Mouse (Mus musculus): ENCODE results near the gene Egfl8. TPM values are rescaled to one million over a fixed set of nuclear protein-coding genes. Genes with fewer than 3 reads are reported as not detected.
A peak's percentile ranks its signal among the peaks of the same experiment; 100 is the strongest.

Gene Egfl8
- polyA plus RNA-seq, 1 experiment from 2014 or later = 3.8 TPM

GRCm38 (mm10) chr17:34658591-34658990 is 42.8 kb upstream of the Egfl8 start:
- WGBS = 87% methylated on average over 3 of the region's 3 CpGs
- H3K4me2 ChIP-seq = no peak overlapping the region
- H3K4me1 ChIP-seq (ENCODE audit: control insufficient read depth, insufficient read depth, low read length) = peaks cover 3% of the 10 kb centered on the region; the same call in 1 of the 2 replicates
- DNase-seq (ENCODE audit: low spot score, missing footprints) (no peak), ATAC-seq (ENCODE audit: low FRiP score) (no peak)
- H3K27ac ChIP-seq (ENCODE audit: low read depth, low read length) = no peak overlapping the region
- H3K4me3 ChIP-seq (ENCODE audit: low read depth, low read length) = no peak overlapping the region
- no peaks in the 10 kb centered on the region for H3K9me3 ChIP-seq (ENCODE audit: control insufficient read depth, low read length)
- no peaks in the 10 kb centered on the region for H3K36me3 ChIP-seq (ENCODE audit: control insufficient read depth, insufficient read depth, low read length)
- no peak overlapping the region for H3K9ac ChIP-seq (ENCODE audit: low read length)
- H3K27me3 ChIP-seq (ENCODE audit: control insufficient read depth, insufficient read depth, low read length) = no peaks in the 10 kb centered on the region; the same call in 1 of the 2 replicates

DNA sequence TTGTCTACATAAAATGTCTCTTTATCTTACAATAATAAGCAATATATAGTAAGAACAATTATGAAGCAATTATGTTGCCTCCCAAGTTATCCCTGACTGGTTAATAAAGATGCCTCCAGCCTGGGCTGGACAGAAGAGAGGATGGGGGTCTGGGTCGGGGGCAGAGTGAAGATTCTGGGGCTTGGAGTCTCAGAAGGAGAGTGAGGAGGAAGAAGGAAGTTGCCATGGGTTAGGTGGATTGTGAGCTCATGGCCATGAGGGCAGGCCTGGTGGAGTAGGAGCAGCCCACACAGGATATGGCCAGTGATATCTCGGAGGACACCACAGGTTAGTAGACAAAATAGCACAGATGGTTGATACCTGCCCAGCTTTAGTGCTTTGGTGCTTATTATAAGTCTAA is 42.4 kb upstream of the Egfl8 start:
- ATAC-seq (ENCODE audit: low FRiP score) (no peak), DNase-seq (ENCODE audit: low spot score, missing footprints) (no peak)
- H3K36me3 ChIP-seq (ENCODE audit: control insufficient read depth, insufficient read depth, low read length) = peaks cover 1% of the 10 kb centered on the region
- H3K4me1 ChIP-seq (ENCODE audit: control insufficient read depth, insufficient read depth, low read length) = peaks cover 3% of the 10 kb centered on the region; the same call in 1 of the 2 replicates
- no peak overlapping the region for H3K4me2 ChIP-seq
- H3K9me3 ChIP-seq (ENCODE audit: control insufficient read depth, low read length) = no peaks in the 10 kb centered on the region
- no peaks in the 10 kb centered on the region; the same call in 1 of the 2 replicates for H3K27me3 ChIP-seq (ENCODE audit: control insufficient read depth, insufficient read depth, low read length)
- H3K9ac ChIP-seq (ENCODE audit: low read length) = no peak overlapping the region
- H3K4me3 ChIP-seq (ENCODE audit: low read depth, low read length) = no peak overlapping the region
- WGBS = 79% methylated on average over 2 of the region's 2 CpGs
- H3K27ac ChIP-seq (ENCODE audit: low read depth, low read length) = no peak overlapping the region

DNA sequence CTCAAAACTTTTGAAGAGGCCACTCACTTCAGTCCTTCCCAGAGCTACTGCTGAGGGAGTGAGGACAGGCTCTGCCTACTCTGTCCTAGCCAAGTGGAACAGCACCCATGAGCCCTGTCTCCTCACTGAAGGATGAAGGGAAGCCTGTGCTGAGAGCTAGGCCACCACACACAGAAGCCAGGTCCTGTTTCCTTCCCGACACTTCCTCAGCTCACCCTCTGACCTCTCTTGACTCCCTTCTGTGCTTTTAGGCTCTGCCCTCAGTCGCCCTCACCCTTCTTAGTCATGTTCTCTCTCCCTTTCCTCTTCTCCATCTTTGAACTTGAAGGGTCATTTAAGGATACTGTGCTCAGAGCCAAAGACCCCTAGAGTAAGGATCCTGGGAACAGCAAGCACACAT is 41.5 kb upstream of the Egfl8 start:
- no peaks in the 10 kb centered on the region for H3K27me3 ChIP-seq (ENCODE audit: control insufficient read depth, insufficient read depth, low read length)
- no peak overlapping the region for H3K4me3 ChIP-seq (ENCODE audit: low read depth, low read length)
- no peak overlapping the region for H3K4me2 ChIP-seq
- DNase-seq (ENCODE audit: low spot score, missing footprints) (no peak), ATAC-seq (ENCODE audit: low FRiP score) (no peak)
- no peak overlapping the region for H3K27ac ChIP-seq (ENCODE audit: low read depth, low read length)
- no peak overlapping the region for H3K9ac ChIP-seq (ENCODE audit: low read length)
- peaks cover 4% of the 10 kb centered on the region for H3K36me3 ChIP-seq (ENCODE audit: control insufficient read depth, insufficient read depth, low read length)
- WGBS = 51% methylated on average over 2 of the region's 2 CpGs
- peaks cover 3% of the 10 kb centered on the region; the same call in 1 of the 2 replicates for H3K4me1 ChIP-seq (ENCODE audit: control insufficient read depth, insufficient read depth, low read length)
- H3K9me3 ChIP-seq (ENCODE audit: control insufficient read depth, low read length) = no peaks in the 10 kb centered on the region

GRCm38 (mm10) chr17:34656666-34657065 is 40.9 kb upstream of the Egfl8 start:
- H3K4me2 ChIP-seq = no peak overlapping the region
- no peak overlapping the region for H3K4me3 ChIP-seq (ENCODE audit: low read depth, low read length)
- no peak overlapping the region for H3K9ac ChIP-seq (ENCODE audit: low read length)
- H3K4me1 ChIP-seq (ENCODE audit: control insufficient read depth, insufficient read depth, low read length) = peaks cover 3% of the 10 kb centered on the region; the same call in 1 of the 2 replicates
- DNase-seq (ENCODE audit: low spot score, missing footprints) (no peak), ATAC-seq (ENCODE audit: low FRiP score) (no peak)
- H3K27me3 ChIP-seq (ENCODE audit: control insufficient read depth, insufficient read depth, low read length) = no peaks in the 10 kb centered on the region
- no peak overlapping the region; the same call in 1 of the 2 replicates for H3K27ac ChIP-seq (ENCODE audit: low read depth, low read length)
- H3K9me3 ChIP-seq (ENCODE audit: control insufficient read depth, low read length) = no peaks in the 10 kb centered on the region
- peaks cover 4% of the 10 kb centered on the region for H3K36me3 ChIP-seq (ENCODE audit: control insufficient read depth, insufficient read depth, low read length)
- WGBS = 38% methylated on average over 8 of the region's 8 CpGs

GRCm38 (mm10) chr17:34655581-34655991 is 39.8 kb upstream of the Egfl8 start:
- DNase-seq (ENCODE audit: low spot score, missing footprints) = no peak
- Histone ChIP-seq H3K27me3 (ENCODE audit: control insufficient read depth, insufficient read depth, low read length) (no peaks in the 10 kb centered on the region), H3K9ac (ENCODE audit: low read length) (no peak overlapping the region), H3K4me1 (ENCODE audit: control insufficient read depth, insufficient read depth, low read length) (0 out of 2 replicates have a peak, but pooled peaks cover 3% of the 10 kb centered on the region), H3K4me3 (ENCODE audit: low read depth, low read length) (no peak overlapping the region), H3K9me3 (ENCODE audit: control insufficient read depth, low read length) (no peaks in the 10 kb centered on the region), H3K27ac (ENCODE audit: low read depth, low read length) (no peak overlapping the region), H3K4me2 (no peak overlapping the region), H3K36me3 (ENCODE audit: control insufficient read depth, insufficient read depth, low read length) (peaks cover 9% of the 10 kb centered on the region)
- ATAC-seq (ENCODE audit: low FRiP score) = no peak
- WGBS = 68% methylated on average over 4 of the region's 4 CpGs

- H3K4me1 ChIP-seq (ENCODE audit: control insufficient read depth, insufficient read depth, low read length) = 0 out of 2 replicates have a peak, but pooled peaks cover 3% of the 10 kb centered on the region
- ATAC-seq (ENCODE audit: low FRiP score) (no peak), DNase-seq (ENCODE audit: low spot score, missing footprints) (no peak)
- H3K27ac ChIP-seq (ENCODE audit: low read depth, low read length) = no peak overlapping the region
- WGBS = 88% methylated on average over 7 of the region's 7 CpGs
- no peaks in the 10 kb centered on the region for H3K9me3 ChIP-seq (ENCODE audit: control insufficient read depth, low read length)
- H3K4me3 ChIP-seq (ENCODE audit: low read depth, low read length) = no peak overlapping the region
- no peak overlapping the region for H3K4me2 ChIP-seq
- peaks cover 9% of the 10 kb centered on the region for H3K36me3 ChIP-seq (ENCODE audit: control insufficient read depth, insufficient read depth, low read length)
- no peak overlapping the region for H3K9ac ChIP-seq (ENCODE audit: low read length)
- H3K27me3 ChIP-seq (ENCODE audit: control insufficient read depth, insufficient read depth, low read length) = no peaks in the 10 kb centered on the region
Measured at GRCm38 (mm10) chr17:34655160-34655559, 39.4 kb upstream of the Egfl8 start.

DNA sequence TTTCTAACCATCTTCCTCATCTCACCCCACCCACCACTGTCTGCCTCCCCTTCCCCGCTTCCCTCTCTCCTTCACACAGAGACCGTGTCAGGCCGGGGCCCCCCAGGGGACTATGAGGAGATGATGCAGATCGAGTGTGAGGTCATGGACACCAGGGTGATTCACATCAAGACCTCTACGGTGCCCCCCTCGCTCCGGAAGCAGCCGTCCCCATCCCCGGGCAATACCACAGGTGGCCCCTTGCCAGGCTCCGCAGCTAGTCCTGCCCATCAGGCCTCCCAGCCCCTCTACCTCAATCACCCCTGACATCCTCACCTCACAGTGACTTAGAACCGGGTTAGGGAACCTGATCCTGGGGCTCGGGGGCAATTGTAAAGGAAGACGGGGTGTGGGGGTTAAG is 38.6 kb upstream of the Egfl8 start:
- Histone ChIP-seq H3K4me1 (ENCODE audit: control insufficient read depth, insufficient read depth, low read length) (0 out of 2 replicates have a peak, but pooled peaks cover 3% of the 10 kb centered on the region), H3K4me2 (no peak overlapping the region), H3K36me3 (ENCODE audit: control insufficient read depth, insufficient read depth, low read length) (peaks cover 12% of the 10 kb centered on the region), H3K9me3 (ENCODE audit: control insufficient read depth, low read length) (no peaks in the 10 kb centered on the region), H3K27ac (ENCODE audit: low read depth, low read length) (no peak overlapping the region), H3K4me3 (ENCODE audit: low read depth, low read length) (no peak overlapping the region), H3K27me3 (ENCODE audit: control insufficient read depth, insufficient read depth, low read length) (no peaks in the 10 kb centered on the region), H3K9ac (ENCODE audit: low read length) (no peak overlapping the region)
- no peak for ATAC-seq (ENCODE audit: low FRiP score)
- WGBS = 91% methylated on average over 13 of the region's 13 CpGs
- no peak for DNase-seq (ENCODE audit: low spot score, missing footprints)

DNA sequence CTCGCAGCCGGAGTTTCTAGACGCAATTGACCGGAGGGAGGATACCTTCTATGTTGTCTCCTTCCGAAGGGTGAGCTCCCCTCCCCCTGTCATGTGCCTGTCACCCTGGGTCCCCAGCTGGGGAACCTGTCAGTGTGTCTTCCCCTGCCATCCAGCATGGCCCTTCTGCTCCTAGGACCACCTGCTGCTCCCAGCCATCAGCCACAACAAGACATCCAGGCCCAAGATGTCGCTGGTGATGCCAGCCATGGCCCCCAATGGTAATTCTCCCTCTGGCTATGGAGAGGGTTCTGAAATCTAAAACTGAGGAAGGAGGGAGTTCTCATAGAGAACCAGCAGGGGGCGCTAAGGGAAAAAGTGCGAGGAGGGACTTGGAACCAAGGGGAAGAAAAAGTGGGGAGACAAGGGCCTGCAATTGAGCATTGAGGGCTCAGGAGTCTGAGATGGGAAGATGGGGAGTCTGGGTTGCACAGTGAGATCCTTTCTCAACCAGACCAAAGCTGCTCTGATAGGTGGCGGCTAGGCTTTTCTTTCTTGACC is 38.0 kb upstream of the Egfl8 start:
- peaks cover 14% of the 10 kb centered on the region for H3K36me3 ChIP-seq (ENCODE audit: control insufficient read depth, insufficient read depth, low read length)
- H3K4me2 ChIP-seq = no peak overlapping the region
- no peaks in the 10 kb centered on the region for H3K9me3 ChIP-seq (ENCODE audit: control insufficient read depth, low read length)
- H3K9ac ChIP-seq (ENCODE audit: low read length) = no peak overlapping the region
- H3K27ac ChIP-seq (ENCODE audit: low read depth, low read length) = no peak overlapping the region
- WGBS = 66% methylated on average over 9 of the region's 9 CpGs
- H3K4me3 ChIP-seq (ENCODE audit: low read depth, low read length) = no peak overlapping the region
- no peaks in the 10 kb centered on the region for H3K27me3 ChIP-seq (ENCODE audit: control insufficient read depth, insufficient read depth, low read length)
- peak; percentile 94 for DNase-seq (ENCODE audit: low spot score, missing footprints)
- no peak for ATAC-seq (ENCODE audit: low FRiP score)
- 0 out of 2 replicates have a peak, but pooled peaks cover 3% of the 10 kb centered on the region for H3K4me1 ChIP-seq (ENCODE audit: control insufficient read depth, insufficient read depth, low read length)

DNA sequence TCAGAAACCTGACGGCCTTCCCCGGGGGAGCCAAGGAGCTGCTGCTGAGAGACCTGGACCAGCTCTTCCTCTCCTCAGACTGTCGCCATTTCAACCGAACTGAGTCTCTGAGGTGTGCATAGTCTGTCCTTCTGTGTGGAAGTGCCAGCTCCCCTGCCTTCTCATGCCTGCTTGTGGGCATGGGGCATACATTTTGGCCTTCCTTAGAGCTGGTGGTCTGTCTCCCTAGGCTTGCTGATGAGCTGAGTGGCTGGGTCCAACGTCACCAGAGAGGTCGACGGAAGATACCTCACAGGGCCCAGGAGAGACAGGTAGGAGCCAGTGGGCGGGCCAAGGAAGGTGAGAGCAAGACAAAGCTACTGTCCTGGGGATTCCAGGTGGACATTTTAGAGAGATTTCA is 37.2 kb upstream of the Egfl8 start:
- 89% methylated on average over 8 of the region's 8 CpGs for WGBS
- Histone ChIP-seq H3K4me3 (ENCODE audit: low read depth, low read length) (no peak overlapping the region), H3K4me2 (no peak overlapping the region), H3K27me3 (ENCODE audit: control insufficient read depth, insufficient read depth, low read length) (no peaks in the 10 kb centered on the region), H3K9ac (ENCODE audit: low read length) (no peak overlapping the region), H3K27ac (ENCODE audit: low read depth, low read length) (no peak overlapping the region), H3K4me1 (ENCODE audit: control insufficient read depth, insufficient read depth, low read length) (peaks cover 8% of the 10 kb centered on the region), H3K36me3 (ENCODE audit: control insufficient read depth, insufficient read depth, low read length) (peaks cover 14% of the 10 kb centered on the region), H3K9me3 (ENCODE audit: control insufficient read depth, low read length) (no peaks in the 10 kb centered on the region)
- no peak for DNase-seq (ENCODE audit: low spot score, missing footprints)
- ATAC-seq (ENCODE audit: low FRiP score) = no peak
